Mouse (Mus musculus): ENCODE results near the gene Pip4k2a. TPM values are rescaled to one million over a fixed set of nuclear protein-coding genes. Genes with fewer than 3 reads are reported as not detected.
A peak's percentile ranks its signal among the peaks of the same experiment; 100 is the strongest.

Pip4k2a gene
- polyA plus RNA-seq, 1 experiment, result 10.4 TPM

DNA sequence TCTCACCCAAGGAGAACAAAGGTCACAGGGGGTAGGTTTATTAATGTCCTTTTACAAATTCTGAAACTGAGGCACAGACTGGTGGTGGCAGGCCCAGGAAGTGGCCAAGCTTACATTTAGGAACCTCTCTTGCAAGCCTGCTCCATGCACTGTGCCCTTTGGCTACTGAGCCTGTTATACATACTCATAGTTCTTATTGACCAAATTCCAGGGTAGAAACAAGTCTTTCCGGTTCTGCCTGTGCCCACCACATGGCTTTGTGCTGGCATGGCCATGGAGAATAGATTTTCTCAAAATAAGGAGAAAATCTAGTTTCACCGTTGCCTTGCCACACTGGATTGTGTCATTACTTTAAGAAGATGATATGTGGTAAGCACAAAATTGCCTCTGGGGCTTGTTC lies 190.0 kb downstream of the Pip4k2a start:
- no peaks in the 10 kb centered on the region for H3K36me3 ChIP-seq (ENCODE audit: control insufficient read depth, insufficient read depth)
- H3K4me3 ChIP-seq, result no peak overlapping the region
- H3ac ChIP-seq (ENCODE audit: control insufficient read depth, insufficient read length), result no peak overlapping the region
- H3K4me2 ChIP-seq (ENCODE audit: low read depth), result no peak overlapping the region
- H3K79me2 ChIP-seq (ENCODE audit: control insufficient read depth, insufficient read depth), result no peaks in the 10 kb centered on the region
- TF ChIP-seq POLR2AphosphoS2 (IDR thresholded peaks at IDR 0.05; ENCODE audit: insufficient read length, low read depth) (no peak), SRF (IDR thresholded peaks at IDR 0.05; ENCODE audit: control insufficient read depth, insufficient read length, low read depth) (no peak), MYOG (IDR thresholded peaks at IDR 0.05; ENCODE audit: control insufficient read depth in 1 of 3, insufficient read depth in 1 of 3, insufficient read length in 2 of 3, low read depth in 2 of 3) (no peak), MAX (IDR thresholded peaks at IDR 0.05; ENCODE audit: low read depth) (no peak), MYOD1 (IDR thresholded peaks at IDR 0.05; ENCODE audit: control insufficient read depth in 1 of 3, insufficient read length in 2 of 3, low read depth in 2 of 3) (no peak), TCF3 (IDR thresholded peaks at IDR 0.05; ENCODE audit: insufficient read length, low read depth) (no peak), USF1 (IDR thresholded peaks at IDR 0.05; ENCODE audit: low read depth) (no peak), CEBPB (IDR thresholded peaks at IDR 0.05; ENCODE audit: insufficient read depth, poor library complexity, severe bottlenecking) (no peak)
- no peaks in the 10 kb centered on the region for H3K27me3 ChIP-seq (ENCODE audit: control insufficient read depth, insufficient read depth, insufficient read length)

DNA sequence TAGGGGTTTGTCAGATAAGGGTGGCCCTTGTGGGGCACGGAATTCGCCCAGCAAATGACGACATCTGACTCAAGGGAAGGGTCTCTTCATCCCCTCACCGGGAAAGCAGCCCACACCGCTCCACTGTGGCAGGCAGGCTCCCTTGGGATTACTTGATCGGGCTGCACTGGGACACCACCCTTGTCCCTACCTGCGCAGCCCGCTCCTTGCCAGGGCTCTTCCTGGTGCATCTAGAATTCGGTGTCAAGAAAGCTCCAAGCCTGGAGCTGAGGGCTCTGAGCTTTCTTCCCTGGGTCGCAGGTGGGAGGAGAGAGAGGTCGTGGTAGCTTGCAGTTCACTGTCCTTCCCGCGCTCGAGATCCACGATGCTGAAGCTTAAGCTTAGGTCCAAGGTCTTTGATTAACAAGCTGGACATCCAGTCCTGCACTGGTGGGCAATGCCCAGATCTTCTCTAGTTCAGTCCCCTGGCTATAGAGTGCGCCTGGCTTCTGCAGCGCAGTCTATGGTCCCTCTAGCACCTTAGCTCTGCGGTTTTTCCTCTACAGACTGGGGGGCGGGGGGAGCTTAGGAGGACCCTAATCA lies 196.6 kb downstream of the Pip4k2a start:
- no peak overlapping the region for H3K4me3 ChIP-seq
- TF ChIP-seq E2F4 (IDR thresholded peaks at IDR 0.05; ENCODE audit: insufficient read depth), result no peak
- TF ChIP-seq CEBPB (IDR thresholded peaks at IDR 0.05; ENCODE audit: insufficient read depth, poor library complexity, severe bottlenecking), result no peak
- no peak for TF ChIP-seq TCF3 (IDR thresholded peaks at IDR 0.05; ENCODE audit: insufficient read length, low read depth)
- no peak for TF ChIP-seq TCF12 (IDR thresholded peaks at IDR 0.05; ENCODE audit: insufficient read depth, poor library complexity, severe bottlenecking)
- no peak for TF ChIP-seq MYOG (IDR thresholded peaks at IDR 0.05; ENCODE audit: control insufficient read depth in 1 of 3, insufficient read depth in 1 of 3, insufficient read length in 2 of 3, low read depth in 2 of 3)
- TF ChIP-seq REST (IDR thresholded peaks at IDR 0.05; ENCODE audit: insufficient read depth, insufficient read length), result no peak
- TF ChIP-seq USF1 (IDR thresholded peaks at IDR 0.05; ENCODE audit: low read depth), result no peak
- TF ChIP-seq POLR2AphosphoS2 (IDR thresholded peaks at IDR 0.05; ENCODE audit: insufficient read length, low read depth), result no peak
- TF ChIP-seq SRF (IDR thresholded peaks at IDR 0.05; ENCODE audit: control insufficient read depth, insufficient read length, low read depth), result no peak
- no peak for TF ChIP-seq MYOD1 (IDR thresholded peaks at IDR 0.05; ENCODE audit: control insufficient read depth in 1 of 3, insufficient read length in 2 of 3, low read depth in 2 of 3)
- TF ChIP-seq MAX (IDR thresholded peaks at IDR 0.05; ENCODE audit: low read depth), result no peak
- no peaks in the 10 kb centered on the region for H3K79me2 ChIP-seq (ENCODE audit: control insufficient read depth, insufficient read depth)
- H3ac ChIP-seq (ENCODE audit: control insufficient read depth, insufficient read length), result no peak overlapping the region
- no peaks in the 10 kb centered on the region for H3K36me3 ChIP-seq (ENCODE audit: control insufficient read depth, insufficient read depth)
- H3K27me3 ChIP-seq (ENCODE audit: control insufficient read depth, insufficient read depth, insufficient read length), result no peaks in the 10 kb centered on the region
- no peak overlapping the region for H3K4me2 ChIP-seq (ENCODE audit: low read depth)

DNA sequence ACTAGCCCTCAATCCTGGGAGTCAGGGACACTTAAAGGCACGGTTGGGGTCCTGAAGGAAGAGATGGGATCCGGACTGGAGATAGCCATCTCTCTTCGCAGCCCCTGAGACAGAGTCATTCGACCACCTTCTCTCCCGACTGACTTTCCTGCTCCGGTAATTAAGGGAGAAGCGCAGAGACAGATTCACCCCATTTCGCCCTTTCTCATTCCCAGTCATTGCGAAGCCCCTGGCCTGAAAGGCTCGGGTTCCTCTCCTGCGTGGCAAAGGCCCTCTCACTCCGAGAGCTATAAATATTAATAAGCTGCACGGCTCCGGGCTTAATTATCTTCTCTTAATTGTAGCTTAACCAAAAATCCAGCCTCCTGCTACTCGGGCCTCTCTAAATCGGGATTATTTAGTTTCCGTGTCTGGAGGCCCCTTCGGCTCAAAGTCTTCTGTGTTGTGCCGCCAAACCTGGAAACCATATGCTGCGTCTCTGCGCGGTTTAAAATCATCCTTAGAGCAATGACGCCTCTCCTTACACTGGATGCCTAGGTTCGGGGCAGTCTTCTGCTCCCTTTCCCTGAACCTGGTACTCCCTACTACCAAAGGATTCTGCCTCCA lies 197.2 kb downstream of the Pip4k2a start:
- TF ChIP-seq POLR2A (IDR thresholded peaks at IDR 0.05; ENCODE audit: insufficient read length, low read depth), result no peak
- TF ChIP-seq POLR2AphosphoS2 (IDR thresholded peaks at IDR 0.05; ENCODE audit: insufficient read length, low read depth), result no peak
- TF ChIP-seq MYOD1 (IDR thresholded peaks at IDR 0.05; ENCODE audit: control insufficient read depth in 1 of 3, insufficient read length in 2 of 3, low read depth in 2 of 3), result no peak
- TF ChIP-seq SRF (IDR thresholded peaks at IDR 0.05; ENCODE audit: control insufficient read depth, insufficient read length, low read depth), result no peak
- TF ChIP-seq MYOG (IDR thresholded peaks at IDR 0.05; ENCODE audit: control insufficient read depth in 1 of 3, insufficient read depth in 1 of 3, insufficient read length in 2 of 3, low read depth in 2 of 3), result no peak
- TF ChIP-seq REST (IDR thresholded peaks at IDR 0.05; ENCODE audit: insufficient read depth, insufficient read length), result no peak
- no peak for TF ChIP-seq CEBPB (IDR thresholded peaks at IDR 0.05; ENCODE audit: insufficient read depth, poor library complexity, severe bottlenecking)
- TF ChIP-seq MAX (IDR thresholded peaks at IDR 0.05; ENCODE audit: low read depth), result no peak
- no peak for TF ChIP-seq TCF3 (IDR thresholded peaks at IDR 0.05; ENCODE audit: insufficient read length, low read depth)
- Histone ChIP-seq H3K4me3 (no peak overlapping the region), H3K27me3 (ENCODE audit: control insufficient read depth, insufficient read depth, insufficient read length) (no peaks in the 10 kb centered on the region), H3K36me3 (ENCODE audit: control insufficient read depth, insufficient read depth) (no peaks in the 10 kb centered on the region), H3K4me2 (ENCODE audit: low read depth) (no peak overlapping the region), H3K79me2 (ENCODE audit: control insufficient read depth, insufficient read depth) (no peaks in the 10 kb centered on the region), H3ac (ENCODE audit: control insufficient read depth, insufficient read length) (no peak overlapping the region)

DNA sequence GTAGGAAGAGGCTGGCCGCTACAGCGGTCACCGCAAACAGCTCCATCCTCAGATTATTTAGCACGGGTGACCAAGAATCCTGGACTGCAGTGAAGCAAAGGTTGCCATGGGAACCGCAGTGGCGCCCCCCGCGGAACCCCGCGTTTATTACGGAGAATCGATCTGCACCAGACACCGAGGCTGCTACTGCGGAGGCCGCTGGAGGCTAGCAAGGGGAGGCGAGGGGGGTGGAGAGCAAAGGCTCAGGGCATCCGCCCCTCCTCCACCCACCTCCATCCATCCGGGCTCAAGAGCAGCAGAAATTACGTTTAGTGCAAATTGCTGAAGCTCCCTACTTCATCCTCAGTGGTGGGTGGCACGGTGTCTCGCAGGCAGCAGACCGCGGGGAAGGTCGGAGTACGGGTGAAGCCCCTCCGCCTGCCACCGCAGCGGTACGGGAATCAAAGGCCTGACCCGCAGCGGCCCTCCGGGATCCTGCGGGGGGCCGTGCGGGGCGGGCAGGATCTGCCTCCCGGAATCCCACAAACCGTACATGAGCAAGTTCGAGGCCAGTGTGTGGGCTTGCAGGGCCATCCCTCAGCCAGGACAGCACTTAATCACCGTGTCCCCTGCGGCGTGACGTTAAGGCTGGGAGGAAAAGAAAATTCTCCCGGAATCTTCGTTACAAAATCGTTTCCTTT lies 197.8 kb downstream of the Pip4k2a start:
- Histone ChIP-seq H3K36me3 (ENCODE audit: control insufficient read depth, insufficient read depth) (no peaks in the 10 kb centered on the region), H3K4me2 (ENCODE audit: low read depth) (peak overlapping the region; percentile 47), H3K4me3 (no peak overlapping the region), H3K27me3 (ENCODE audit: control insufficient read depth, insufficient read depth, insufficient read length) (no peaks in the 10 kb centered on the region), H3K79me2 (ENCODE audit: control insufficient read depth, insufficient read depth) (no peaks in the 10 kb centered on the region), H3ac (ENCODE audit: control insufficient read depth, insufficient read length) (no peak overlapping the region)
- TF ChIP-seq USF1 (IDR thresholded peaks at IDR 0.05; ENCODE audit: low read depth), result no peak
- TF ChIP-seq POLR2AphosphoS2 (IDR thresholded peaks at IDR 0.05; ENCODE audit: insufficient read length, low read depth), result no peak
- TF ChIP-seq TCF3 (IDR thresholded peaks at IDR 0.05; ENCODE audit: insufficient read length, low read depth), result no peak

Data from myocyte (in vitro differentiated cells).